Mouse (Mus musculus): ENCODE results near the gene Sprr1a. TPM values are rescaled to one million over a fixed set of nuclear protein-coding genes. Genes with fewer than 3 reads are reported as not detected.
A peak's percentile ranks its signal among the peaks of the same experiment; 100 is the strongest.
"Not testable (repeated sequence)": the region's sequence is repeated elsewhere in the genome, so short reads cannot be mapped to it uniquely, and the experiment has no call there.

The Sprr1a gene
- total and polyA plus RNA-seq, 2 experiments from 2014 or later = 0.25 TPM; not detected in 1

GRCm38 (mm10) chr3:92486307-92486706, 612 bp upstream of the Sprr1a start:
- H3K27me3 ChIP-seq (ENCODE audit: insufficient read depth, low read length) = no peaks in the 10 kb centered on the region
- TF ChIP-seq CTCF (IDR thresholded peaks at IDR 0.05; ENCODE audit: low read depth) = no peak
- H3K9me3 ChIP-seq (ENCODE audit: low read length) = no peaks in the 10 kb centered on the region
- H3K9ac ChIP-seq (replicated peaks; ENCODE audit: low read length) = no peak overlapping the region
- H3K27ac ChIP-seq = no peak overlapping the region
- no peak overlapping the region for H3K4me2 ChIP-seq (ENCODE audit: low read depth, low read length)
- DNase-seq (ENCODE audit: low spot score) (no peak), ATAC-seq (no peak)
- no peaks in the 10 kb centered on the region for H3K4me1 ChIP-seq (ENCODE audit: insufficient read depth, low read length)
- no peaks in the 10 kb centered on the region for H3K36me3 ChIP-seq (ENCODE audit: insufficient read depth, low read length)
- H3K4me3 ChIP-seq (ENCODE audit: low read length) = no peak overlapping the region
- 36% methylated on average over 1 of the region's 1 CpGs for WGBS

DNA sequence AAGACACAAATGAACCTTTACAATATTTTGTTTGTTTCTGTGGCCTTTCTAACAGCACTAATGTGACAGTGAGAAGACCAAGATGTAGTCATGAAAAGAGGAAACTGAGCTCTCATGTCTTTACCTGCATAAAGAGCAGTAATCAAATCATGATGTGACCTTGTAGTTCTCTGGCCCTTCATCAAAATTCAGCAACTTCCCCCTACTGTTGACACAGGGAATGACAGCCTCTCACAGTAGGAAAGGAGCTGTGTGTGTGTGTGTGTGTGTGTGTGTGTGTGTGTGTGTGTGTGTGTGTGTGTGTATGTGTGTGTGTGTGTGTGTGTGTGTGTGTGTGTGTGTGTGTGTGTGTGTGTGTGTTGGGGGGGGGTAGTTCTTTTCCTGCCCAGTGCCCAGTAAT, 4.4 kb downstream of the Sprr1a start:
- H3K27ac ChIP-seq; H3K4me3 ChIP-seq (ENCODE audit: low read length); H3K36me3 ChIP-seq (ENCODE audit: insufficient read depth, low read length); H3K9me3 ChIP-seq (ENCODE audit: low read length); DNase-seq (ENCODE audit: low spot score); H3K4me2 ChIP-seq (ENCODE audit: low read depth, low read length); H3K27me3 ChIP-seq (ENCODE audit: insufficient read depth, low read length); ATAC-seq; H3K4me1 ChIP-seq (ENCODE audit: insufficient read depth, low read length); H3K9ac ChIP-seq (replicated peaks; ENCODE audit: low read length): not testable (repeated sequence)
- peak; percentile 49 for TF ChIP-seq CTCF (IDR thresholded peaks at IDR 0.05; ENCODE audit: low read depth)

DNA sequence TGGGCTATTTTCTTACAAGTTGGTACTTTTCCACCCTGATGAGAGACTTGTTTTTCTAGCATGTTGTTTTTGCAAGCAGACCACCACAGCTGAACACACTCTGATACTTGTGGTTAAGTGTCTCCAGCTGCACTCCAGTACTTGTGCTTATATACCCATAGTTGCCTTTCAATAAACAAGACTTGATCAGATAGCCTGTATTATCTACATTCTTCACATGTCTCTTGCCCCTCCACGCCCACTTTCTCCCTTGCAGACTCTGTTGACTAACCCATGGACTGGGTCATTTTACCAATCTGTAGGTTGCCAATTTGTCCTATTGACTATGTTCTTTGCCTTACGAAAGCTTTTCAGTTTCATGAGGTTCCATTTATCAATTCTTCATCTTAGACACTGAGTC, 15.6 kb downstream of the Sprr1a start:
- no peak overlapping the region for H3K4me3 ChIP-seq (ENCODE audit: low read length)
- H3K27ac ChIP-seq = no peak overlapping the region
- no peak for TF ChIP-seq CTCF (IDR thresholded peaks at IDR 0.05; ENCODE audit: low read depth)
- H3K4me1 ChIP-seq (ENCODE audit: insufficient read depth, low read length) = no peaks in the 10 kb centered on the region
- no peaks in the 10 kb centered on the region for H3K36me3 ChIP-seq (ENCODE audit: insufficient read depth, low read length)
- ATAC-seq (no peak), DNase-seq (ENCODE audit: low spot score) (no peak)
- no peaks in the 10 kb centered on the region for H3K9me3 ChIP-seq (ENCODE audit: low read length)
- no peak overlapping the region for H3K9ac ChIP-seq (replicated peaks; ENCODE audit: low read length)
- H3K27me3 ChIP-seq (ENCODE audit: insufficient read depth, low read length) = no peaks in the 10 kb centered on the region
- H3K4me2 ChIP-seq (ENCODE audit: low read depth, low read length) = no peak overlapping the region
- WGBS = 86% methylated on average over 2 of the region's 2 CpGs

- ATAC-seq (no peak), DNase-seq (ENCODE audit: low spot score) (no peak)
- TF ChIP-seq CTCF (IDR thresholded peaks at IDR 0.05; ENCODE audit: low read depth) = no peak
- H3K4me2 ChIP-seq (ENCODE audit: low read depth, low read length) = no peak overlapping the region
- no peaks in the 10 kb centered on the region for H3K36me3 ChIP-seq (ENCODE audit: insufficient read depth, low read length)
- no peaks in the 10 kb centered on the region for H3K9me3 ChIP-seq (ENCODE audit: low read length)
- H3K27me3 ChIP-seq (ENCODE audit: insufficient read depth, low read length) = no peaks in the 10 kb centered on the region
- no peak overlapping the region for H3K9ac ChIP-seq (replicated peaks; ENCODE audit: low read length)
- no peak overlapping the region for H3K4me3 ChIP-seq (ENCODE audit: low read length)
- no peaks in the 10 kb centered on the region for H3K4me1 ChIP-seq (ENCODE audit: insufficient read depth, low read length)
- no peak overlapping the region for H3K27ac ChIP-seq
Measured at GRCm38 (mm10) chr3:92467424-92467823, 18.3 kb downstream of the Sprr1a start.

DNA sequence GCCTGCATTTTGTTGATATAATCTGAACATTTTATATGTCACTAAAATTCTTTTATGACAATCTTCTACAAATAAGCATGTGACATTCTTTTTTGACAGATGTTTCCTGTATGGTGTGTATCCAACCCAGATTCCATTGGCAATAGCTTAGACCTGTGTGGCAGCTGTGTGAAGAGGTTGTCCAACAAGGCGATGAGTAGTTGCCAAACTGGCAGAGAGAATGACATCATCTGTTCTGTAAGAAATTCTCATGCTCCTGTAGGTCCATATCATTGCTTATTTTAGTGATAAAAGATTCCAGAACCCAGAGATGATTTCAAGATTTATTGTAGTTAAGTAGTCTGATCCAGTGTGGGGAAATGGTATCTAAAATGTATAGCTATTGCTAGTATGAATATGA, 19.1 kb downstream of the Sprr1a start:
- no peak for ATAC-seq
- no peaks in the 10 kb centered on the region for H3K36me3 ChIP-seq (ENCODE audit: insufficient read depth, low read length)
- H3K4me3 ChIP-seq (ENCODE audit: low read length) = no peak overlapping the region
- no peaks in the 10 kb centered on the region for H3K4me1 ChIP-seq (ENCODE audit: insufficient read depth, low read length)
- H3K9me3 ChIP-seq (ENCODE audit: low read length) = no peaks in the 10 kb centered on the region
- H3K9ac ChIP-seq (replicated peaks; ENCODE audit: low read length) = no peak overlapping the region
- WGBS = 82% methylated on average over 1 of the region's 1 CpGs
- no peak for DNase-seq (ENCODE audit: low spot score)
- no peak for TF ChIP-seq CTCF (IDR thresholded peaks at IDR 0.05; ENCODE audit: low read depth)
- no peaks in the 10 kb centered on the region for H3K27me3 ChIP-seq (ENCODE audit: insufficient read depth, low read length)
- H3K27ac ChIP-seq = no peak overlapping the region
- no peak overlapping the region for H3K4me2 ChIP-seq (ENCODE audit: low read depth, low read length)

DNA sequence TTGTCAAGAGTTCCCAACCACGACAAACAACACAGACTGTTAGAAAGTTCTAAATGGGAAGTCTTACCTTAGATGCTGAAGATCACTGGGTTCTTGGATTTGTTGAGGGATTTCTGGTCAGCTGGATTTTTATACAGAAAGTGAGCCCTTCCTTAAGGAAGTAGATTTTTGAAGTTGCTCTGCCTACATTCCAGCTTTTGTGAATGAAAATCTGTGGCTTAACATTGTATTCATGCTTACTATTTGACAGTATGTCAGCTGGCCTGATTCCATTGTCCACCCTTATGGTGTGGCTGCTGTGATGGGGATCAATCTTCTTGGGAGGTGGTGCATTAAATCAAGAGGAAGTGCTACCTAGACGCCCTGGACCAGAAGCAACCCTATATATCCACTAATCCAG, 27.1 kb downstream of the Sprr1a start, which contains the start of gene Sprr3:
Sprr3 (minus strand) TSS at position 101 of the 400 bp plus-strand sequence.
- H3K27me3 ChIP-seq (ENCODE audit: insufficient read depth, low read length) = no peaks in the 10 kb centered on the region
- H3K9me3 ChIP-seq (ENCODE audit: low read length) = no peaks in the 10 kb centered on the region
- DNase-seq (ENCODE audit: low spot score) (no peak), ATAC-seq (no peak)
- TF ChIP-seq CTCF (IDR thresholded peaks at IDR 0.05; ENCODE audit: low read depth) = no peak
- WGBS = 61% methylated on average over 2 of the region's 2 CpGs
- H3K4me2 ChIP-seq (ENCODE audit: low read depth, low read length) = no peak within 1 kb of the TSS
- no peaks in the 10 kb centered on the region for H3K36me3 ChIP-seq (ENCODE audit: insufficient read depth, low read length)
- no peaks in the 10 kb centered on the region for H3K4me1 ChIP-seq (ENCODE audit: insufficient read depth, low read length)
- H3K9ac ChIP-seq (replicated peaks; ENCODE audit: low read length) = no peak within 1 kb of the TSS
- no peak within 1 kb of the TSS for H3K27ac ChIP-seq
- no peak within 1 kb of the TSS for H3K4me3 ChIP-seq (ENCODE audit: low read length)

GRCm38 (mm10) chr3:92455151-92455550, 30.5 kb downstream of the Sprr1a start:
- WGBS = 90% methylated on average over 5 of the region's 5 CpGs
- no peak for TF ChIP-seq CTCF (IDR thresholded peaks at IDR 0.05; ENCODE audit: low read depth)
- H3K27me3 ChIP-seq (ENCODE audit: insufficient read depth, low read length) = no peaks in the 10 kb centered on the region
- no peaks in the 10 kb centered on the region for H3K4me1 ChIP-seq (ENCODE audit: insufficient read depth, low read length)
- H3K27ac ChIP-seq = no peak overlapping the region
- no peak overlapping the region for H3K4me3 ChIP-seq (ENCODE audit: low read length)
- DNase-seq (ENCODE audit: low spot score) (no peak), ATAC-seq (no peak)
- no peaks in the 10 kb centered on the region for H3K36me3 ChIP-seq (ENCODE audit: insufficient read depth, low read length)
- no peak overlapping the region for H3K4me2 ChIP-seq (ENCODE audit: low read depth, low read length)
- no peak overlapping the region for H3K9ac ChIP-seq (replicated peaks; ENCODE audit: low read length)
- H3K9me3 ChIP-seq (ENCODE audit: low read length) = no peaks in the 10 kb centered on the region

Data from hindbrain, postnatal 0 days (tissue).